Mouse (Mus musculus) neural tube, embryonic 11.5 days (tissue): ENCODE results near the gene Ubr1. TPM values are rescaled to one million over a fixed set of nuclear protein-coding genes. Genes with fewer than 3 reads are reported as not detected.

Experiments used
- ATAC-seq: fragments of 200-750 bp; cut with Nextera tagmentation; 2 replicates; pipeline ENCODE4 v1.8.0; 2017; ENCODE audit warnings: moderate number of reproducible peaks, mild to moderate bottlenecking, moderate TSS enrichment, moderate library complexity; ENCODE audit not compliant: insufficient read depth, low FRiP score, low TSS enrichment
- DNase-seq: peaks from one replicate; pipeline ENCODE4 v3.0.0-alpha.2; 2015; ENCODE audit warnings: low spot score
- H3K27ac ChIP-seq: fragments of 300-500 bp; sonication (generic); 2 replicates; pipeline ENCODE4 v1.5.1; 2014; ENCODE audit warnings: low read depth, mild to moderate bottlenecking, low read length
- H3K27me3 ChIP-seq: fragments of 300-500 bp; sonication (generic); 2 replicates; pipeline ENCODE4 v1.6.1; 2014; ENCODE audit warnings: mild to moderate bottlenecking, low read length, mixed read lengths; ENCODE audit not compliant: control insufficient read depth, insufficient read depth
- H3K36me3 ChIP-seq: fragments of 300-500 bp; sonication (generic); 2 replicates; pipeline ENCODE4 v1.6.1; 2014; ENCODE audit warnings: mild to moderate bottlenecking, low read length, moderate library complexity, mixed read lengths; ENCODE audit not compliant: control insufficient read depth, insufficient read depth
- H3K4me1 ChIP-seq: fragments of 300-500 bp; sonication (generic); 2 replicates; pipeline ENCODE4 v1.6.1; 2014; ENCODE audit warnings: low read length, mixed read lengths; ENCODE audit not compliant: control insufficient read depth, insufficient read depth
- H3K4me2 ChIP-seq: fragments of 300-500 bp; sonication (generic); 2 replicates; pipeline ENCODE4 v1.6.1; 2014; ENCODE audit warnings: low read depth, mild to moderate bottlenecking, moderate library complexity
- H3K4me3 ChIP-seq: fragments of 300-500 bp; sonication (generic); 2 replicates; pipeline ENCODE4 v1.5.1; 2014; ENCODE audit warnings: low read depth, low read length
- H3K9ac ChIP-seq: fragments of 300-500 bp; sonication (generic); 2 replicates; pipeline ENCODE4 v1.6.1; 2014; ENCODE audit warnings: mild to moderate bottlenecking, low read length
- H3K9me3 ChIP-seq: fragments of 300-500 bp; sonication (generic); 2 replicates; pipeline ENCODE4 v1.6.1; 2016; ENCODE audit warnings: low read length; ENCODE audit not compliant: control insufficient read depth
- WGBS: fragments of 180-500 bp; shearing (Covaris S2); extraction: QIAGEN DNeasy Blood & Tissue Kit; methylation state at CpG from one replicate; pipeline ENCODE4 v1.1.7; 2014; 5-methylcytosine and 5-hydroxymethylcytosine counted together
- polyA plus RNA-seq: library from polyadenylated mRNA; unstranded; fragments of >200 nt; fragmentation: Nextera tagmentation; extraction: Ambion mirVana; gene quantifications from 2 replicates; pipeline ENCODE4 v1.2.1, GENCODE M21; 2014

Ubr1 gene
- polyA plus RNA-seq, 1 experiment from 2014 or later, result 25.7 TPM

- H3K9me3 ChIP-seq, result no peaks in the 10 kb centered on the region
- peak overlapping the region; percentile 75 for H3K4me2 ChIP-seq
- ATAC-seq, result peak; percentile 31; the same call in 1 of the 2 replicates
- H3K27ac ChIP-seq, result peak overlapping the region; percentile 81
- peaks cover 2% of the 10 kb centered on the region; the same call in 1 of the 2 replicates for H3K4me1 ChIP-seq
- H3K9ac ChIP-seq, result peak overlapping the region; percentile 93
- H3K4me3 ChIP-seq, result peak overlapping the region; percentile 81
- H3K27me3 ChIP-seq, result no peaks in the 10 kb centered on the region
- WGBS, result under 1% methylated on average over 23 of the region's 23 CpGs
- no peaks in the 10 kb centered on the region for H3K36me3 ChIP-seq
- DNase-seq, result no peak
These were observed 423 bp downstream of the Ubr1 start for GRCm38 (mm10) chr2:120970045-120970539.

GRCm38 (mm10) chr2:120965486-120965885, 5.0 kb downstream of the Ubr1 start:
- WGBS, result 92% methylated on average over 3 of the region's 3 CpGs

GRCm38 (mm10) chr2:120963110-120963509, 7.4 kb downstream of the Ubr1 start:
- 92% methylated on average over 7 of the region's 7 CpGs for WGBS
- Histone ChIP-seq H3K27ac (no peak overlapping the region), H3K36me3 (no peaks in the 10 kb centered on the region), H3K27me3 (no peaks in the 10 kb centered on the region), H3K4me3 (no peak overlapping the region), H3K4me1 (no peaks in the 10 kb centered on the region), H3K4me2 (no peak overlapping the region), H3K9me3 (no peaks in the 10 kb centered on the region), H3K9ac (no peak overlapping the region)
- ATAC-seq, result no peak
- DNase-seq, result no peak

More at GRCm38 (mm10) chr2:120965486-120965885, 5.0 kb downstream of the Ubr1 start:
- no peak for DNase-seq
- H3K9me3 ChIP-seq, result no peaks in the 10 kb centered on the region
- H3K4me3 ChIP-seq, result no peak overlapping the region
- H3K4me2 ChIP-seq, result no peak overlapping the region
- H3K36me3 ChIP-seq, result no peaks in the 10 kb centered on the region
- H3K27ac ChIP-seq, result no peak overlapping the region
- ATAC-seq, result no peak
- peaks cover 2% of the 10 kb centered on the region; the same call in 1 of the 2 replicates for H3K4me1 ChIP-seq
- no peaks in the 10 kb centered on the region for H3K27me3 ChIP-seq
- no peak overlapping the region for H3K9ac ChIP-seq

- WGBS, result 98% methylated on average over 1 of the region's 1 CpGs
- Histone ChIP-seq H3K4me2 (no peak overlapping the region), H3K9me3 (no peaks in the 10 kb centered on the region), H3K36me3 (no peaks in the 10 kb centered on the region), H3K27me3 (no peaks in the 10 kb centered on the region), H3K9ac (no peak overlapping the region), H3K4me1 (no peaks in the 10 kb centered on the region), H3K27ac (no peak overlapping the region), H3K4me3 (no peak overlapping the region)
- no peak for ATAC-seq
- no peak for DNase-seq
These were observed 10.3 kb downstream of the Ubr1 start for GRCm38 (mm10) chr2:120960261-120960660.

GRCm38 (mm10) chr2:120959827-120960226, 10.7 kb downstream of the Ubr1 start:
- no peak for ATAC-seq

GRCm38 (mm10) chr2:120959363-120959762, 11.2 kb downstream of the Ubr1 start:
- Histone ChIP-seq H3K4me1 (no peaks in the 10 kb centered on the region), H3K4me2 (no peak overlapping the region), H3K36me3 (no peaks in the 10 kb centered on the region), H3K9ac (no peak overlapping the region), H3K27ac (no peak overlapping the region), H3K4me3 (no peak overlapping the region), H3K27me3 (no peaks in the 10 kb centered on the region), H3K9me3 (no peaks in the 10 kb centered on the region)
- WGBS, result 96% methylated on average over 2 of the region's 2 CpGs
- ATAC-seq, result no peak
- no peak for DNase-seq

More at GRCm38 (mm10) chr2:120959827-120960226, 10.7 kb downstream of the Ubr1 start:
- no peaks in the 10 kb centered on the region for H3K36me3 ChIP-seq
- no peak for DNase-seq
- no peak overlapping the region for H3K9ac ChIP-seq
- H3K4me1 ChIP-seq, result no peaks in the 10 kb centered on the region
- H3K27ac ChIP-seq, result no peak overlapping the region
- H3K9me3 ChIP-seq, result no peaks in the 10 kb centered on the region
- no peak overlapping the region for H3K4me2 ChIP-seq
- no peak overlapping the region for H3K4me3 ChIP-seq
- 94% methylated on average over 5 of the region's 5 CpGs for WGBS
- H3K27me3 ChIP-seq, result no peaks in the 10 kb centered on the region

GRCm38 (mm10) chr2:120952176-120952938, 18.2 kb downstream of the Ubr1 start:
- Histone ChIP-seq H3K9ac (no peak overlapping the region), H3K9me3 (no peaks in the 10 kb centered on the region), H3K4me3 (no peak overlapping the region), H3K4me2 (no peak overlapping the region), H3K27ac (no peak overlapping the region), H3K27me3 (no peaks in the 10 kb centered on the region), H3K36me3 (peaks cover 3% of the 10 kb centered on the region; the same call in 1 of the 2 replicates), H3K4me1 (no peaks in the 10 kb centered on the region)
- ATAC-seq (no peak), DNase-seq (no peak)
- WGBS, result 84% methylated on average over 2 of the region's 2 CpGs

- 96% methylated on average over 5 of the region's 5 CpGs for WGBS
- Histone ChIP-seq H3K9ac (no peak overlapping the region), H3K36me3 (peaks cover 8% of the 10 kb centered on the region)
These were observed 19.3 kb downstream of the Ubr1 start for GRCm38 (mm10) chr2:120951208-120951607.

GRCm38 (mm10) chr2:120933038-120933437, 37.5 kb downstream of the Ubr1 start:
- Histone ChIP-seq H3K36me3 (peaks cover 3% of the 10 kb centered on the region; the same call in 1 of the 2 replicates), H3K4me2 (no peak overlapping the region), H3K4me1 (no peaks in the 10 kb centered on the region), H3K9me3 (no peaks in the 10 kb centered on the region), H3K27me3 (no peaks in the 10 kb centered on the region), H3K4me3 (no peak overlapping the region), H3K27ac (no peak overlapping the region), H3K9ac (no peak overlapping the region)
- DNase-seq (no peak), ATAC-seq (no peak)
- 98% methylated on average over 3 of the region's 3 CpGs for WGBS

More at GRCm38 (mm10) chr2:120951208-120951607, 19.3 kb downstream of the Ubr1 start:
- Histone ChIP-seq H3K4me2 (no peak overlapping the region), H3K27ac (no peak overlapping the region), H3K4me1 (no peaks in the 10 kb centered on the region), H3K27me3 (no peaks in the 10 kb centered on the region), H3K4me3 (no peak overlapping the region), H3K9me3 (no peaks in the 10 kb centered on the region)
- ATAC-seq, result no peak
- DNase-seq, result no peak
